9 mouse cellular contexts compared by ENCODE assay signal in the genomic region with DNA sequence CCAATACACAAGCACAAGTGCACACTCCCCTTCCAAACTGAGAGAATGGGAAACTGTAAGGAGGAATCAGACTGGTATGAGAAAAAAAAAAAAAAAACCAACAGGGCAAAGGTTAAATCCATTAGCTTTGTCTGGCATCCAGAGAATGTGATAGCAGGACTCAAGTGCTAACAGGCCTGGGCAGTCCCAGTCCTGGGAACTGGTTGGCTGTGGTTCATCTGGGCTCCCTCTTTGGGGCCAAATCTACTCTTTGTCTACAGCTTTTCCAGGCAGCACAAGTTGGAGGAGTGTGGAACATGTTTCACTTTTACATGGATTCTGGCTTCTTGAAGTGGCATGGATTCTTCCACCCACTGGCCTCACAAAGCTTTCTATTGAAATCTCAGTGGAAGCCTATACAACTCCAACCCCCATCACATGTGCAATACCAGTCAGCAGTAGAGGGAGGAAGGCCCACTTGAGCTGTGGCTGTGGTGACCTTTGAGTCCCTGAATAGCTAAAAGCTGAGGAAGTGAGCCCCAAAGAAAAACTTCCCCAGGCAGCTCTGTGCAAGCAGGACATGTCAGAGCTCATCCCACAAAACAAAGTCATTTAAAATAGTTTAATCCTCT. TPM values are rescaled to one million over a fixed set of nuclear protein-coding genes. Genes with fewer than 3 reads are reported as not detected.
DNase-seq lines count a peak whose midpoint lies in the region; ATAC-seq lines count a peak whose summit lies in the region.
"Had no signal": no experiment of that assay in that cellular context is flagged by ENCODE, and none has a peak within 500 bp of the region (broad histone marks: within the 10 kb centered on the region; RNA-seq: fewer than 3 reads in every experiment).

No protein-coding gene starts in this region.

- H3K4me1 ChIP-seq in heart, embryonic 14.5 days (ENCODE audit: control insufficient read depth in 2 of 2, insufficient read depth in 2 of 2, low read length in 2 of 2) = peaks cover 9 to 14% of the 10 kb centered on the region in 2 experiments
- H3K4me1 ChIP-seq in lung, embryonic 15.5 days = no peaks in the 10 kb centered on the region
- H3K4me1 ChIP-seq in midbrain, embryonic 14.5 days (ENCODE audit: control insufficient read depth, insufficient read depth, low read length) = no peaks in the 10 kb centered on the region

- H3K36me3 ChIP-seq in heart, embryonic 14.5 days (ENCODE audit: control insufficient read depth, insufficient read depth, low read length) = no peaks in the 10 kb centered on the region
- no peaks in the 10 kb centered on the region for H3K36me3 ChIP-seq in lung, embryonic 15.5 days
- no peaks in the 10 kb centered on the region for H3K36me3 ChIP-seq in midbrain, embryonic 14.5 days (ENCODE audit: control insufficient read depth, insufficient read depth, low read length)

- peak; percentile 32 for DNase-seq in adrenal gland, postnatal 10 days
- no peak for DNase-seq in adrenal gland, postnatal 25 days
- DNase-seq in midbrain, embryonic 14.5 days = no peak
- no peak for DNase-seq in thymus, postnatal 25 days
- no peak for DNase-seq in retina, postnatal 1 day
- DNase-seq: cerebellum, adult 9-10 months had no signal

- H3K4me2 ChIP-seq in heart, embryonic 14.5 days (ENCODE audit: low read length) = no peak overlapping the region
- no peak overlapping the region for H3K4me2 ChIP-seq in lung, embryonic 15.5 days
- no peak overlapping the region for H3K4me2 ChIP-seq in midbrain, embryonic 14.5 days (ENCODE audit: low read length)

- H3K9me3 ChIP-seq in heart, embryonic 14.5 days (ENCODE audit: control insufficient read depth, low read length) = no peaks in the 10 kb centered on the region
- H3K9me3 ChIP-seq in lung, embryonic 15.5 days = no peaks in the 10 kb centered on the region
- no peaks in the 10 kb centered on the region for H3K9me3 ChIP-seq in midbrain, embryonic 14.5 days (ENCODE audit: control insufficient read depth, low read length)

- peak overlapping the region; percentile 93 to 95 for H3K27ac ChIP-seq in heart, embryonic 14.5 days (replicated peaks in 1 of 2; ENCODE audit: control insufficient read depth in 1 of 2, insufficient read depth in 1 of 2, low read depth in 2 of 2, low read length in 2 of 2)
- H3K27ac ChIP-seq in lung, embryonic 15.5 days = peak overlapping the region; percentile 79
- no peak overlapping the region for H3K27ac ChIP-seq in midbrain, embryonic 14.5 days (replicated peaks; ENCODE audit: low read depth, low read length)

- no peak overlapping the region for H3K4me3 ChIP-seq in heart, embryonic 14.5 days (ENCODE audit: control insufficient read depth in 1 of 2, insufficient read depth in 1 of 2, low read depth in 1 of 2, low read length in 2 of 2)
- H3K4me3 ChIP-seq in lung, embryonic 15.5 days = no peak overlapping the region
- no peak overlapping the region for H3K4me3 ChIP-seq in midbrain, embryonic 14.5 days (replicated peaks; ENCODE audit: low read depth, low read length)

- no peaks in the 10 kb centered on the region for H3K27me3 ChIP-seq in heart, embryonic 14.5 days (ENCODE audit: control insufficient read depth, insufficient read depth, low read length)
- no peaks in the 10 kb centered on the region for H3K27me3 ChIP-seq in lung, embryonic 15.5 days
- H3K27me3 ChIP-seq in midbrain, embryonic 14.5 days (ENCODE audit: control insufficient read depth, insufficient read depth, low read length) = no peaks in the 10 kb centered on the region

- H3K9ac ChIP-seq in heart, embryonic 14.5 days (ENCODE audit: low read length) = peak overlapping the region; percentile 10; the same call in 1 of the 2 replicates
- H3K9ac ChIP-seq in lung, embryonic 15.5 days = no peak overlapping the region
- H3K9ac ChIP-seq in midbrain, embryonic 14.5 days (replicated peaks; ENCODE audit: low read length) = no peak overlapping the region

- 0 out of 2 replicates have a peak, but pooled peaks have one; percentile 42 for ATAC-seq in common myeloid progenitor, adult 5-6 weeks (replicated peaks; ENCODE audit: low read depth, poor library complexity, severe bottlenecking)
- ATAC-seq in heart, embryonic 14.5 days (ENCODE audit: insufficient number of reproducible peaks, insufficient read depth, low FRiP score, low read depth) = peak; percentile 80
- ATAC-seq in lung, embryonic 15.5 days (ENCODE audit: borderline replicate concordance, extremely low read depth, low FRiP score, low TSS enrichment) = peak; percentile 77
- no peak for ATAC-seq in midbrain, embryonic 14.5 days (ENCODE audit: low FRiP score, low TSS enrichment)

RNA-seq across cellular contexts. Expression of a gene that starts 14.9 kb away (rescaled TPM):
- total RNA-seq in adrenal gland, postnatal 10 days (2021) = under 1 TPM in 1 of 2 experiments, not detected in 1; 0.42 TPM
- not detected in 2 replicates for total RNA-seq in adrenal gland, postnatal 25 days (2021)
- not detected in 2 replicates for total RNA-seq in common myeloid progenitor, adult 5-6 weeks (2017)
- 0.34 TPM in 1 of 2 replicates, not detected in the other for polyA plus RNA-seq in heart, embryonic 14.5 days (2014; fragmentation: Nextera tagmentation; extraction: Ambion mirVana)
- not detected in 2 replicates for polyA plus RNA-seq in lung, embryonic 15.5 days (2015; fragmentation: Nextera tagmentation; extraction: Ambion mirVana)
- not detected in 2 replicates for polyA plus RNA-seq in midbrain, embryonic 14.5 days (2014; fragmentation: Nextera tagmentation; extraction: Ambion mirVana)

RNA-seq across cellular contexts. Expression of a gene that starts 52.1 kb away (rescaled TPM):
- total RNA-seq in adrenal gland, postnatal 10 days (2021) = 10 to 100 TPM; 20.1 to 32.0 TPM
- 43.9 and 61.3 TPM in 2 replicates for total RNA-seq in adrenal gland, postnatal 25 days (2021)
- 14.7 and 15.7 TPM in 2 replicates for total RNA-seq in common myeloid progenitor, adult 5-6 weeks (2017)
- polyA plus RNA-seq in heart, embryonic 14.5 days (2014; fragmentation: Nextera tagmentation; extraction: Ambion mirVana) = 22.0 and 23.9 TPM in 2 replicates
- 34.5 and 34.6 TPM in 2 replicates for polyA plus RNA-seq in lung, embryonic 15.5 days (2015; fragmentation: Nextera tagmentation; extraction: Ambion mirVana)
- 0.81 and 0.95 TPM in 2 replicates for polyA plus RNA-seq in midbrain, embryonic 14.5 days (2014; fragmentation: Nextera tagmentation; extraction: Ambion mirVana)
